Mouse (Mus musculus) liver, adult (tissue): Measurements from ENCODE around the gene Trpm5.

ENCODE experiments used
- GATA4 ChIP-seq: IDR thresholded peaks from 2 replicates; pipeline ENCODE4 v1.6.1; 2014; ENCODE audit warnings: mild to moderate bottlenecking, low read length; ENCODE audit not compliant: insufficient replicate concordance

Trpm5 gene

GRCm38 (mm10) chr7:143055499-143056186 lies 38.8 kb downstream of the Trpm5 start:
- TF ChIP-seq GATA4: no peak

- no peak for TF ChIP-seq GATA4
Measured at GRCm38 (mm10) chr7:143055001-143055400, 39.4 kb downstream of the Trpm5 start.

GRCm38 (mm10) chr7:143054612-143054965 lies 39.9 kb downstream of the Trpm5 start:
- TF ChIP-seq GATA4: no peak

- no peak for TF ChIP-seq GATA4
Measured at GRCm38 (mm10) chr7:143053961-143054611, 40.4 kb downstream of the Trpm5 start.

GRCm38 (mm10) chr7:143053008-143053899 lies 41.2 kb downstream of the Trpm5 start:
- no peak for TF ChIP-seq GATA4

- TF ChIP-seq GATA4: peak; percentile 38; the same call in 1 of the 2 replicates
Measured at GRCm38 (mm10) chr7:143052626-143053007, 41.8 kb downstream of the Trpm5 start, which contains the start of gene Cd81. Cd81 (plus strand) TSS chr7:143052739.

GRCm38 (mm10) chr7:143051316-143051715 lies 43.1 kb downstream of the Trpm5 start:
- TF ChIP-seq GATA4: no peak

GRCm38 (mm10) chr7:143049841-143050816 lies 44.3 kb downstream of the Trpm5 start:
- no peak for TF ChIP-seq GATA4

GRCm38 (mm10) chr7:143049331-143049730 lies 45.1 kb downstream of the Trpm5 start:
- TF ChIP-seq GATA4: no peak

- TF ChIP-seq GATA4: no peak
Measured at GRCm38 (mm10) chr7:143046358-143046757, 48.1 kb downstream of the Trpm5 start.

- TF ChIP-seq GATA4: no peak
Measured at GRCm38 (mm10) chr7:143044826-143045206, 49.6 kb downstream of the Trpm5 start.

- no peak for TF ChIP-seq GATA4
Measured at GRCm38 (mm10) chr7:143044049-143044825, 50.2 kb downstream of the Trpm5 start.

GRCm38 (mm10) chr7:143042897-143043300 lies 51.5 kb downstream of the Trpm5 start:
- TF ChIP-seq GATA4: no peak

GRCm38 (mm10) chr7:143042089-143042488 lies 52.4 kb downstream of the Trpm5 start:
- TF ChIP-seq GATA4: peak; percentile 51; the same call in 1 of the 2 replicates
